10 mouse cellular contexts compared by ENCODE assay signal in genomic region chr5:103938547-103939349, GRCm38 (mm10). TPM values are rescaled to one million over a fixed set of nuclear protein-coding genes. Genes with fewer than 3 reads are reported as not detected.
DNase-seq lines count a peak whose midpoint lies in the region; ATAC-seq lines count a peak whose summit lies in the region.
"Had no signal": no experiment of that assay in that cellular context is flagged by ENCODE, and none has a peak within 500 bp of the region (broad histone marks: within the 10 kb centered on the region; RNA-seq: fewer than 3 reads in every experiment).

No protein-coding gene starts in this region.

- no peaks in the 10 kb centered on the region for H3K36me3 ChIP-seq in kidney, embryonic 15.5 days
- no peaks in the 10 kb centered on the region for H3K36me3 ChIP-seq in hindbrain, embryonic 11.5 days (ENCODE audit: control insufficient read depth, insufficient read depth, low read length)

- no peak overlapping the region for H3K9ac ChIP-seq in kidney, embryonic 15.5 days
- no peak overlapping the region for H3K9ac ChIP-seq in hindbrain, embryonic 11.5 days (ENCODE audit: low read depth, low read length)

- intact Hi-C loops in heart, postnatal 10 days (cut with DNase I): no loop called here

- peak; percentile 69 for ATAC-seq in kidney, embryonic 15.5 days (replicated peaks; ENCODE audit: low FRiP score)
- ATAC-seq in hindbrain, embryonic 11.5 days (ENCODE audit: low FRiP score): peak; percentile 90
- ATAC-seq in monocyte, adult 5-6 weeks (replicated peaks; ENCODE audit: insufficient number of reproducible peaks, low FRiP score, low TSS enrichment, poor library complexity, severe bottlenecking): no peak

- 50% methylated on average over 11 of the region's 11 CpGs for WGBS in kidney, embryonic 15.5 days
- WGBS in hindbrain, embryonic 11.5 days: 28% methylated on average over 11 of the region's 11 CpGs

- no peaks in the 10 kb centered on the region for H3K27me3 ChIP-seq in kidney, embryonic 15.5 days
- peaks cover 11% of the 10 kb centered on the region for H3K27me3 ChIP-seq in hindbrain, embryonic 11.5 days (ENCODE audit: control insufficient read depth, insufficient read depth, low read length)

- H3K27ac ChIP-seq in kidney, embryonic 15.5 days: peak overlapping the region; percentile 55; the same call in 1 of the 2 replicates
- H3K27ac ChIP-seq in hindbrain, embryonic 11.5 days (ENCODE audit: low read depth, low read length): no peak overlapping the region

- 0 out of 2 replicates have a peak, but pooled peaks cover 17% of the 10 kb centered on the region for H3K4me1 ChIP-seq in kidney, embryonic 15.5 days
- H3K4me1 ChIP-seq in hindbrain, embryonic 11.5 days (replicated peaks; ENCODE audit: control insufficient read depth, insufficient read depth, low read length): no peaks in the 10 kb centered on the region; the same call in 1 of the 2 replicates

- no peak for DNase-seq in kidney, postnatal 36 days
- peak; percentile 70 for DNase-seq in embryo, embryonic 10 days (ENCODE audit: low spot score)
- peak; percentile 67 for DNase-seq in hindbrain, embryonic 11.5 days (ENCODE audit: low spot score)
- peak; percentile 47 for DNase-seq in neural tube, embryonic 10.5 days (ENCODE audit: extremely low spot score, low spot score)
- DNase-seq in gastrocnemius, postnatal 10 days: no peak
- DNase-seq in heart, postnatal 10 days: no peak
- DNase-seq: lung, postnatal 4 days had no signal

- no peak overlapping the region for H3K4me3 ChIP-seq in kidney, embryonic 15.5 days (replicated peaks)
- no peak overlapping the region for H3K4me3 ChIP-seq in hindbrain, embryonic 11.5 days (ENCODE audit: low read depth, low read length)

- H3K4me2 ChIP-seq in kidney, embryonic 15.5 days: no peak overlapping the region
- H3K4me2 ChIP-seq in hindbrain, embryonic 11.5 days (replicated peaks; ENCODE audit: low read depth, low read length): peak overlapping the region; percentile 9; the same call in 1 of the 2 replicates

- no peaks in the 10 kb centered on the region for H3K9me3 ChIP-seq in kidney, embryonic 15.5 days (replicated peaks)
- H3K9me3 ChIP-seq in hindbrain, embryonic 11.5 days (ENCODE audit: control insufficient read depth, low read length): no peaks in the 10 kb centered on the region

RNA-seq across cellular contexts. Expression of gene Klhl8, which starts 27.7 kb away (rescaled TPM):
- polyA plus RNA-seq in kidney, embryonic 15.5 days (2015; fragmentation: Nextera tagmentation; extraction: Ambion mirVana): 11.0 and 11.7 TPM in 2 replicates
- polyA plus RNA-seq in hindbrain, embryonic 11.5 days (2014; fragmentation: Nextera tagmentation; extraction: Ambion mirVana): 15.6 and 17.2 TPM in 2 replicates
- 0.29 to 4.3 TPM (median 0.53 TPM) in 3 replicates for total RNA-seq in monocyte, adult 5-6 weeks (2017)
- 10 to 100 TPM; 19.3 to 20.2 TPM for total RNA-seq in gastrocnemius, postnatal 10 days (2021)
- 10 to 100 TPM; 11.9 to 15.2 TPM for total RNA-seq in heart, postnatal 10 days (2021)

RNA-seq across cellular contexts. Expression of gene Hsd17b13, which starts 38.5 kb away (rescaled TPM):
- polyA plus RNA-seq in kidney, embryonic 15.5 days (2015; fragmentation: Nextera tagmentation; extraction: Ambion mirVana): 0.27 and 0.49 TPM in 2 replicates
- polyA plus RNA-seq in hindbrain, embryonic 11.5 days (2014; fragmentation: Nextera tagmentation; extraction: Ambion mirVana): not detected in 2 replicates
- 0.68 TPM in 1 of 3 replicates, not detected in the others for total RNA-seq in monocyte, adult 5-6 weeks (2017)
- total RNA-seq in gastrocnemius, postnatal 10 days (2021): under 1 TPM in 1 of 2 experiments, not detected in 1; 0.34 TPM
- total RNA-seq in heart, postnatal 10 days (2021): not detected
- total RNA-seq: layer of hippocampus, postnatal 10 days had no signal

Comparison
In these comparisons a context has a peak if more than half of its experiments do, and no peak if none do; other contexts are left out.
1. DNase-seq: peak in embryo, embryonic 10 days (single experiment), hindbrain, embryonic 11.5 days (single experiment) and neural tube, embryonic 10.5 days (single experiment); none in kidney, postnatal 36 days (0 of 2), gastrocnemius, postnatal 10 days (single experiment) and heart, postnatal 10 days (0 of 2).